Mouse (Mus musculus): ENCODE measurements at regions not wholly inside any gene's neighbourhood (a gene's known extent, or its start where the extent isn't known, plus 50 kb on each side); places are given as distances from the start of the nearest gene placed in this dataset.

DNA sequence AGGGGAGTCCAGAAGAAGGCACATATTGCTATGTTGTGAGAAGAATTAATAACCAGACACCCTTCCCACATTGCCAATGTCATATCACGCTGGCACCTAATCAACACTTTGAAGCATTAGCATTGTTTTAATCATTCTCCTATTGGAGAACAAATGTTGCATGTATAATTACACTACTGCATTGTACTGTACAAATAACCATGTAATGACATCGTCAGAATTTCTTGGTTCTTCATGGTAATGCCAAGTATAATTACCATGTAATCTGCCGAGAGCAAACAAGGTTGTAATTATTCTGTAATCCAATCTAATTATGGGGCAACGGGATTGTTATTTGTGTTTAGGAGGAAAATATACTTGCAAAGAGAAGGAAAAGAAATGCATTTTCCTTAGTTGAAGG lies 196.1 kb downstream of the Insig2 start:
- TF ChIP-seq CTCF (IDR thresholded peaks at IDR 0.05; ENCODE audit: low read depth, low read length): no peak
- no peak for TF ChIP-seq GATA1 (IDR thresholded peaks at IDR 0.05; ENCODE audit: borderline replicate concordance, low read length)

Measured in G1E (cell line).